Mouse (Mus musculus): Measurements from ENCODE around the gene Scn5a. TPM values are rescaled to one million over a fixed set of nuclear protein-coding genes. Genes with fewer than 3 reads are reported as not detected.

Scn5a gene
- total RNA-seq, 2 experiments from 2014 or later, result 3.3 to 4.9 TPM

DNA sequence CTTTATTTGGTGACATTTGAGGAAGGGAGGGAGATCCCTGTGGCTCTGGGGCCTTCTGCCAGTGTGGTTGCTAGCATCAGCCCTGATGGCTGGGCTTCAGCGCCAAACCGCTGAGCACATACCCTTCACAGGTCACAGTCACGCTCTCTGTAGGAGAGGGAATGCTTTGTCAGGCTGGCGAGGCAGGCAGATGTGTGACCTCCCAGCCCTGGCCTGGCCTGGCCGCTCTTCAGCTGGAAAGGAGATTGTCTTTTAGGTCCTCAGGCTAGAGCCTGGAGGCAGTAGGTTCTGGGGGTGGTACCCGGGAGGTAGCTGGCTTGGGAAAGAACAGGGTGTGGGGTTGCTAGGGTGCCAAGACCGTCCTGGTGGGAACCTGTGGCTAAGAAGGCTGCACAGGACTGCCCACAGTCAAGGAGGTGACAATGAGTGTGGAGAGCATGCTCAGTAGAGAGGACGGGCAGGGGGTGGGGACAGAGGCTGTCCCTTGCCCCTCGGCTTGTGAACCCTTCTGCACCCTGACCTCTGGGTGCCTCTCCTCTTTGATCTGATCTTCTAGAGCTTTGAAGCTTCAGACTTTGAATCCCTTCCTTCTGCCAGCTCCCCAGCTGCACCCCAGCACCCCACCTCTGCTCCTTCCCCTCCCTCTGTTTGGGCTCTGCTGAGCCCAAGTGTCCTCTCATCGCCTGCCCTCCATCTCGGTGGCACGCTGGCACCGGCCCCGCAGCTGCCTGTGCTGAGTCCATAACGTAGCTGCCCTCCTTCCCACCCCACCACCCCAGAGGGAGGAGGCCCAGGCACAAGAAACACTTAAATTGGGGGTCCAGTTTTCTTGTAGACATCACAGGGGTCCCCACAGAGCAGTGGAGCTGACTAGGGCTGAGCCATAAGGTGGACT is 103.9 kb downstream of the Scn5a start:
- intact Hi-C loops (cut with DNase I), result no loop called here

DNA sequence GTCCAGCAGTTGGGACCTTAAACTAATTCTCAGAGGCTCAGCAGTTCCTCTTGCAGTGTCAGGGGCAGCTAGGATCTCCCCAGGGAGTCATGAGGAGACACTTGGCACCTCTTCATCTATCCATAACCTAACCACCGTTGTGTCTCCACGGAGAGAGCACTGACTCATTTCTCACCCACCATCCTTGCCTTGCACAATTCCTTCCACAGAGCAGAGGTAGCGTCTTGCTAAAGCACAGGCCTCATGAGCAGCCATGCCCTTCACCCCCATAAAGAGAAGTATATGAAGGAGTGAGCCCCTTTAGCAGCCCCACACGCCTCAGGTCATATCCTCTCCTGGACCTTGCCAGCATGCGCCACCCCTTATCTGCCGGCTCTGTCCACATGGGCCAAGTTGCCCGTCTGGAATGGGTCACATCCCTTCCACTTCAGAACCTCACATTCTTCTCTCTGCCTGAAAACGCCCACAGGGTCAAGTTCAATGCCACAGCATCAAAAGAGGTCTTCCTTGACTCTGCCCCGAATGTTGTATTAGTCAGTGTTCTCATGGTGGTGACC is 105.1 kb downstream of the Scn5a start:
- DNase-seq (ENCODE audit: extremely low spot score in 1 of 2, low spot score in 2 of 2), result no peak
- intact Hi-C loops (cut with DNase I), result no loop called here

More for the DNA sequence above, 103.9 kb downstream of the Scn5a start:
- no peak for DNase-seq (ENCODE audit: extremely low spot score in 1 of 2, low spot score in 2 of 2)

- intact Hi-C loops (cut with DNase I), result no loop called here
- no peak for DNase-seq (ENCODE audit: extremely low spot score in 1 of 2, low spot score in 2 of 2)
These were observed 105.8 kb downstream of the Scn5a start for GRCm38 (mm10) chr9:119473011-119473410.

DNA sequence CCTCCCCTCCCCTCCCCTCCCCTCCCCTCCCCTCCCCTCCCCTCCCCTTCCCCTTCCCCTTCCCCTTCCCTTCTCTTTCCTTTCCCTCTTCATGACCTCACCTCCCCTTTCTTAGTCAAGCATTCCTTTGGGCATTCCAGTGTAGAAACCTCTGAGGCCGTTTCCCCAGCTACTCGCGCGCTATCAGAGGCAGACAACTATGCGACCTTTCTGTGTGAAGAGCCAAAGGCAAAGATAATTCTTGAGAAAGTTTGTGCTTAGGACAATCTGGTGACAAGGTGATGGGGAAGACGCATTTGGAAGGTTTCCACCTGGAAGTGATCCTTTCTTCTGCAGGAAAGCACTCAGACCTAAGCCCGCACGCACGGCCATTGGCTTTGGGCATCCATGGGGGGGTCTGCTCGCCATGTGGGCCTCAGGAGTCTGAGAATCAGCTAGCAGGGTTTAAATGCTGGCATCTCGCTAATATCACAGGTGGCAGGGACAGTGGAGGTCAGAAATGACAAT is 106.4 kb downstream of the Scn5a start:
- intact Hi-C loops (cut with DNase I), result no loop called here
- no peak for DNase-seq (ENCODE audit: extremely low spot score in 1 of 2, low spot score in 2 of 2)

GRCm38 (mm10) chr9:119469691-119470353 is 109.0 kb downstream of the Scn5a start:
- intact Hi-C loops (cut with DNase I), result no loop called here

GRCm38 (mm10) chr9:119465595-119465994 is 113.2 kb downstream of the Scn5a start:
- no peak for DNase-seq (ENCODE audit: extremely low spot score in 1 of 2, low spot score in 2 of 2)
- intact Hi-C loops (cut with DNase I), result no loop called here

More at GRCm38 (mm10) chr9:119469691-119470353, 109.0 kb downstream of the Scn5a start:
- DNase-seq (ENCODE audit: extremely low spot score in 1 of 2, low spot score in 2 of 2), result no peak

- DNase-seq (ENCODE audit: extremely low spot score in 1 of 2, low spot score in 2 of 2), result no peak
- intact Hi-C loops (cut with DNase I), result no loop called here
These were observed 113.8 kb downstream of the Scn5a start for GRCm38 (mm10) chr9:119465056-119465455.

GRCm38 (mm10) chr9:119460410-119460809 is 118.4 kb downstream of the Scn5a start:
- intact Hi-C loops (cut with DNase I), result loop anchor here (5.0 kb wide), 1 partner anchor 292 kb away; no protein-coding TSS in a partner anchor
- peak; percentile 69 to 73 for DNase-seq (ENCODE audit: extremely low spot score in 1 of 2, low spot score in 2 of 2)

- no peak for DNase-seq (ENCODE audit: extremely low spot score in 1 of 2, low spot score in 2 of 2)
- intact Hi-C loops (cut with DNase I), result no loop called here
These were observed 121.7 kb downstream of the Scn5a start for GRCm38 (mm10) chr9:119457122-119457521.

- intact Hi-C loops (cut with DNase I), result no loop called here
- DNase-seq (ENCODE audit: extremely low spot score in 1 of 2, low spot score in 2 of 2), result no peak
These were observed 122.8 kb downstream of the Scn5a start for GRCm38 (mm10) chr9:119455967-119456366.

DNA sequence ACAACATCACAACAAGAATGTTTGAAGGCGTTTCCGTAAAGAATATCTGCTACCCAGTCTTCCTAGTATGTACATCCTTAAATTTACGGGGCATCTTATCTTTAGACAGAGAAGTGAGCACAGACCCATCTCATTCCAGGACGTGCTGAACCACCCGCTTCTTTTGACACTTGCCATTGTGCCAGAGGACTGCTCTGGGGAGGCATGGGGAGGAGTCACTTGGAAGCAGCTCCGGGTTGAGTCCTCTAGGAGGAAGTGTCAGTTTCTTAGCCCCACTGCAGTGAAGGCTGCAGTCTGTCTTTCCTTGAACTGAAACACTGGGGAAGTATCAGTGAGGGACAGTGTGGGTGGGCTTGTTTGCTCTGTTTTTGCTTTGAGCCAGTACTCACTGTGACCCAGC is 133.1 kb downstream of the Scn5a start:
- intact Hi-C loops (cut with DNase I), result no loop called here
- DNase-seq (ENCODE audit: extremely low spot score in 1 of 2, low spot score in 2 of 2), result no peak

GRCm38 (mm10) chr9:119444738-119445429 is 133.9 kb downstream of the Scn5a start, which contains the start of gene Exog:
Exog (plus strand) TSS chr9:119444943.
- intact Hi-C loops (cut with DNase I), result no loop called here

DNA sequence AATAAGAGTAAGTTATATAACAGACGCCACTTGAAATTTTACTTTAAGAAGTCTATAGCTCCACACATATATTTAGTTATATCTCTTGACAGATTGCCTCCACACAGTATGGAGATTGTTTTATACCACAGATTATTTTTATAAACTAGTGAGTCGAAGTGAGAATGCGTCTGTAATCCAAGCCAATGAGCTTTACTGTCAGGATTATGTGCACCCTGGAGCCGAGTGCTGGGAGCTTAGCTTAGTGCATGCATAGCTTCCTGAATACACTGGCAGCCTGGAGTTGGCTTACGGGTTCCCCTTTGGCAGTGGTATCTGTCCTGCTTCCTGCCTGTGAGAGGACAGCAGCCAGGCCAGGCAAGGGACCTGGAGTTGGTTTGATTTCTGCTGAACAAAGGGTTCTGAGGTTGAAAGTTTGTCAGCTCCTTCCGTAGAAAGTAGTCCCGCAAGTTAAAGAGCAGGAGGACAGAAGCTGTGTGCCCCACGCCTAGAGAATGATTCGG is 140.3 kb downstream of the Scn5a start:
- intact Hi-C loops (cut with DNase I), result no loop called here
- no peak for DNase-seq (ENCODE audit: extremely low spot score in 1 of 2, low spot score in 2 of 2)

More at GRCm38 (mm10) chr9:119444738-119445429, 133.9 kb downstream of the Scn5a start, which contains the start of gene Exog:
- peak; percentile 97 to 99 for DNase-seq (ENCODE audit: extremely low spot score in 1 of 2, low spot score in 2 of 2)

DNA sequence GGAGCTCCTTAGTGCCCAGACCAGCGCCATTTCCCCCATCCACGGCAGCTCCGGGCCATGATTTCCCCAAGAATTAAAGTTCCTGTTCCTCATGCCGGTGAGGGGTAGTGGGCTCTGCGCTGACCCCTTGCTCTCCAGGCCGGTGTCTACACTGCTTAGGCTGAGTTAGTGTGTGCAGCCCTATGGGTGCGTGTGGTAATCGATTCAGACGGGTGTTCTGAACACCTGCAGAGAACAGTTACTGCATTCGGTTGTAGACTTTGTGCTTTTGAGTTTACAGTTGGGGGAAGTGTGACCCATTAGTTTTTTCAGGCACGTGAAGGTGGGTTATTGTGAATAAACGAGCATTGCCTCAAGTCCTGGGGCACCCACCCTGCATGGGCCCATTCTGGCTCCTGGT is 140.8 kb downstream of the Scn5a start:
- intact Hi-C loops (cut with DNase I), result no loop called here
- DNase-seq (ENCODE audit: extremely low spot score in 1 of 2, low spot score in 2 of 2), result no peak

GRCm38 (mm10) chr9:119435855-119436254 is 143.0 kb downstream of the Scn5a start:
- no peak for DNase-seq (ENCODE audit: extremely low spot score in 1 of 2, low spot score in 2 of 2)
- intact Hi-C loops (cut with DNase I), result no loop called here

Measured in left cerebral cortex, postnatal 10 days (tissue).